Mouse (Mus musculus) left cerebral cortex, adult 18-20 months (tissue): ENCODE results near the gene Ust. TPM values are rescaled to one million over a fixed set of nuclear protein-coding genes. Genes with fewer than 3 reads are reported as not detected.
A peak's percentile ranks its signal among the peaks of the same experiment; 100 is the strongest.

ENCODE experiments used
- DNase-seq, 2 experiments: peaks; one replicate each; pipeline ENCODE4 v3.0.0; 2021 to 2022; ENCODE audit warnings: low spot score in 2 of 2, mixed read lengths in 1 of 2
- total RNA-seq, 2 experiments: library from RNA; stranded (reverse); gene quantifications; 2 replicates each; pipeline ENCODE4 v1.2.3; 2021

Gene Ust
- total RNA-seq, 2 experiments from 2014 or later: 17.0 to 17.3 TPM

- DNase-seq: no peak
Observed at GRCm38 (mm10) chr10:8505346-8506246, 13.0 kb downstream of the Ust start.

- DNase-seq: no peak
Observed at GRCm38 (mm10) chr10:8504832-8505231, 13.8 kb downstream of the Ust start.

GRCm38 (mm10) chr10:8498951-8499891 lies 19.4 kb downstream of the Ust start:
- DNase-seq: peak in 1 of 2 experiments; percentile 6

GRCm38 (mm10) chr10:8495543-8496141 lies 23.0 kb downstream of the Ust start:
- no peak for DNase-seq

GRCm38 (mm10) chr10:8491909-8492591 lies 26.6 kb downstream of the Ust start:
- DNase-seq: no peak

GRCm38 (mm10) chr10:8487388-8487787 lies 31.2 kb downstream of the Ust start:
- DNase-seq: no peak

GRCm38 (mm10) chr10:8484487-8484886 lies 34.1 kb downstream of the Ust start:
- no peak for DNase-seq

GRCm38 (mm10) chr10:8482779-8483178 lies 35.8 kb downstream of the Ust start:
- no peak for DNase-seq

GRCm38 (mm10) chr10:8479779-8480178 lies 38.8 kb downstream of the Ust start:
- DNase-seq: no peak

- no peak for DNase-seq
Observed at GRCm38 (mm10) chr10:8477936-8478335, 40.7 kb downstream of the Ust start.

- no peak for DNase-seq
Observed at GRCm38 (mm10) chr10:8471995-8472394, 46.6 kb downstream of the Ust start.

GRCm38 (mm10) chr10:8471012-8471411 lies 47.6 kb downstream of the Ust start:
- no peak for DNase-seq

GRCm38 (mm10) chr10:8469516-8469915 lies 49.1 kb downstream of the Ust start:
- DNase-seq: no peak

- DNase-seq: no peak
Observed at GRCm38 (mm10) chr10:8468651-8469386, 49.8 kb downstream of the Ust start.

GRCm38 (mm10) chr10:8465918-8466317 lies 52.7 kb downstream of the Ust start:
- DNase-seq: no peak

GRCm38 (mm10) chr10:8465216-8465615 lies 53.4 kb downstream of the Ust start:
- DNase-seq: no peak

GRCm38 (mm10) chr10:8461372-8461771 lies 57.3 kb downstream of the Ust start:
- no peak for DNase-seq

GRCm38 (mm10) chr10:8454711-8455110 lies 63.9 kb downstream of the Ust start:
- DNase-seq: no peak

- no peak for DNase-seq
Observed at GRCm38 (mm10) chr10:8447681-8448080, 70.9 kb downstream of the Ust start.

- no peak for DNase-seq
Observed at GRCm38 (mm10) chr10:8446972-8447371, 71.7 kb downstream of the Ust start.
